Comparison of ENCODE assay signal across 8 mouse cellular contexts in the genomic region with DNA sequence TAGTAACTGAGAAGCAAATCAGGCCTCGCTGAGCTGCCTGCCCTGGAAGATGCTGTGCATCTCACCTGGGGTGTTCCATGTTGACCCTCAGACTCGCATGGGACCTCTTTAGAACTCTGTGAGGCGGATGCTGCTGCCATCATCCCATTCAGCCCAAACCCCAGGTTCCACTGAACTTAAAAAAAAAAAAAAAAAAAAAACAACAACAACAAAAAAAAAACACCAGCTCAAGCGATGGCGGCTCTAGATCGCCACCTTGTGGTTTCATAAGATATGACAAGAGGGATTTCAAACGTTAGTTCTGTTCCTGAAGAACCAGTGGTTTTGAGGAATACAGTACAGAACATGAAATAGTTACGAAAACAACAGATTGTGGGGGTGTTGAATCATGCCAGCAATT. TPM values are rescaled to one million over a fixed set of nuclear protein-coding genes. Genes with fewer than 3 reads are reported as not detected.
DNase-seq lines count a peak whose midpoint lies in the region; ATAC-seq lines count a peak whose summit lies in the region.

No protein-coding gene starts in this region.

- H3K27ac ChIP-seq in intestine, embryonic 15.5 days, result no peak overlapping the region

- no peaks in the 10 kb centered on the region for H3K9me3 ChIP-seq in intestine, embryonic 15.5 days

- H3K4me1 ChIP-seq in intestine, embryonic 15.5 days (replicated peaks), result no peaks in the 10 kb centered on the region

- intact Hi-C loops in left cerebral cortex, postnatal 25 days (cut with DNase I), result no loop called here

- no peak overlapping the region for H3K9ac ChIP-seq in intestine, embryonic 15.5 days

- no peaks in the 10 kb centered on the region for H3K27me3 ChIP-seq in intestine, embryonic 15.5 days (replicated peaks)

- WGBS in intestine, embryonic 15.5 days, result 35% methylated on average over 8 of the region's 8 CpGs

- ATAC-seq in intestine, embryonic 15.5 days, result no peak

- no peak overlapping the region for H3K4me3 ChIP-seq in intestine, embryonic 15.5 days (replicated peaks)

- H3K36me3 ChIP-seq in intestine, embryonic 15.5 days, result no peaks in the 10 kb centered on the region

- H3K4me2 ChIP-seq in intestine, embryonic 15.5 days (replicated peaks), result no peak overlapping the region

- DNase-seq in gastrocnemius, adult 18-20 months (ENCODE audit: low spot score), result peak; percentile 11
- DNase-seq in gastrocnemius, adult 8-10 months (ENCODE audit: low spot score in 2 of 2), result no peak
- peak; percentile 7 for DNase-seq in right cerebral cortex, adult 18-20 months
- DNase-seq in right cerebral cortex, postnatal 25 days, result no peak
- peak; percentile 17 to 61 for DNase-seq in cerebellum, postnatal 25 days
- DNase-seq in left cerebral cortex, postnatal 25 days (ENCODE audit: low spot score in 2 of 2), result peak; percentile 30 to 33
- DNase-seq in spleen, postnatal 4 days (ENCODE audit: low spot score in 2 of 2), result peak; percentile 44 to 71

RNA-seq across cellular contexts. Expression of a gene that starts 22.2 kb away (rescaled TPM):
- under 1 TPM in 1 of 2 experiments, not detected in 1; 0.09 TPM for total RNA-seq in gastrocnemius, adult 18-20 months (2021)
- not detected for total RNA-seq in gastrocnemius, adult 8-10 months (2022)
- total RNA-seq in left cerebral cortex, postnatal 25 days (2021), result under 1 TPM; 0.23 to 0.60 TPM
- polyA plus RNA-seq in intestine, embryonic 15.5 days (2015; fragmentation: Nextera tagmentation; extraction: Ambion mirVana), result 0.70 and 0.97 TPM in 2 replicates

RNA-seq across cellular contexts. Expression of a gene that starts 43.0 kb away (rescaled TPM):
- total RNA-seq in gastrocnemius, adult 18-20 months (2021), result 10 to 100 TPM; 17.2 to 17.7 TPM
- total RNA-seq in gastrocnemius, adult 8-10 months (2022), result 10 to 100 TPM; 16.8 to 20.5 (median 19.0) TPM
- 10 to 100 TPM; 45.0 to 46.2 TPM for total RNA-seq in left cerebral cortex, postnatal 25 days (2021)
- 12.6 and 13.0 TPM in 2 replicates for polyA plus RNA-seq in intestine, embryonic 15.5 days (2015; fragmentation: Nextera tagmentation; extraction: Ambion mirVana)

RNA-seq across cellular contexts. Expression of a gene that starts 43.3 kb away (rescaled TPM):
- total RNA-seq in gastrocnemius, adult 18-20 months (2021), result 1 to 10 TPM; 6.3 to 6.4 TPM
- total RNA-seq in gastrocnemius, adult 8-10 months (2022), result 1 to 10 TPM; 6.1 to 7.7 (median 6.3) TPM
- 10 to 100 TPM; 23.6 to 25.7 TPM for total RNA-seq in left cerebral cortex, postnatal 25 days (2021)
- polyA plus RNA-seq in intestine, embryonic 15.5 days (2015; fragmentation: Nextera tagmentation; extraction: Ambion mirVana), result 29.4 and 29.5 TPM in 2 replicates

RNA-seq across cellular contexts. Expression of a gene that starts 56.5 kb away (rescaled TPM):
- 10 to 100 TPM; 66.2 to 85.3 TPM for total RNA-seq in gastrocnemius, adult 18-20 months (2021)
- total RNA-seq in gastrocnemius, adult 8-10 months (2022), result 10 to 100 TPM; 58.1 to 82.8 (median 62.0) TPM
- 100 to 1,000 TPM; 141 to 159 TPM for total RNA-seq in left cerebral cortex, postnatal 25 days (2021)
- polyA plus RNA-seq in intestine, embryonic 15.5 days (2015; fragmentation: Nextera tagmentation; extraction: Ambion mirVana), result 189 and 225 TPM in 2 replicates

Comparison
In these comparisons a context has a peak if more than half of its experiments do, and no peak if none do; other contexts are left out.
1. DNase-seq: peak in gastrocnemius, adult 18-20 months (single experiment), right cerebral cortex, adult 18-20 months (single experiment), cerebellum, postnatal 25 days (2 of 2), left cerebral cortex, postnatal 25 days (2 of 2) and spleen, postnatal 4 days (2 of 2); none in gastrocnemius, adult 8-10 months (0 of 2) and right cerebral cortex, postnatal 25 days (single experiment).